Mouse (Mus musculus) left cerebral cortex, adult 9 months (tissue): ENCODE data around the gene Gm8011.
"Not testable (repeated sequence)": the region's sequence is repeated elsewhere in the genome, so short reads cannot be mapped to it uniquely, and the experiment has no call there.

Source experiments
- DNase-seq, 2 experiments: peaks; one replicate each; pipeline ENCODE4 v3.0.0; 2022; ENCODE audit warnings: low spot score in 2 of 2

The Gm8011 gene

GRCm38 (mm10) chr14:42463581-42463980, at the start of gene Gm8011:
Gm8011 (plus strand) TSS chr14:42463881.
- not testable (repeated sequence) for DNase-seq

- DNase-seq = not testable (repeated sequence)
Measured at GRCm38 (mm10) chr14:42439573-42439972, 24.1 kb upstream of the Gm8011 start, which contains the start of gene Gm8005. Gm8005 (minus strand) TSS chr14:42439673.

GRCm38 (mm10) chr14:42502249-42502648, 38.6 kb downstream of the Gm8011 start, which contains the start of gene Gm8020:
Gm8020 (minus strand) TSS chr14:42502349.
- DNase-seq = not testable (repeated sequence)
